Mouse (Mus musculus): Measurements from ENCODE around the gene Pde4d.

Pde4d gene

DNA sequence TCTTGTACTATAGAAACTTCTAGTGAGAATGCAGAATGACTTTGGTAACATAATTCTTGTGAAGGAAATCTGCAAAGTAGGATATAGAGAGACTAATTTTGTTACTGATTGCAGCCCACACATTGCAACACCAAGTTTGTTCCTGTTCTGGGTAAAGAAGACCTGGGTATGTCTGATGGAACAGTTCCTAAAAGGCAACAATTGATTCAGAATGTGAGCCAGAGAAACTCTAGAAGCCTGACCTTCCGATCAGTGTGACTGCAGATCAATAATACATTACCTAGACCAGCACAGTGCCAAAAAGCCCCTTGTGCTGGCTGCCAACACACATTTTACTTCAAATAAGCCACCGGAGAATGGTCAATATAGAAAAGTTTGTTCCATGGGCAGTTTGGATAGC is 930.4 kb downstream of the Pde4d start:
- DNase-seq (ENCODE audit: low read depth, low spot score): no peak

DNA sequence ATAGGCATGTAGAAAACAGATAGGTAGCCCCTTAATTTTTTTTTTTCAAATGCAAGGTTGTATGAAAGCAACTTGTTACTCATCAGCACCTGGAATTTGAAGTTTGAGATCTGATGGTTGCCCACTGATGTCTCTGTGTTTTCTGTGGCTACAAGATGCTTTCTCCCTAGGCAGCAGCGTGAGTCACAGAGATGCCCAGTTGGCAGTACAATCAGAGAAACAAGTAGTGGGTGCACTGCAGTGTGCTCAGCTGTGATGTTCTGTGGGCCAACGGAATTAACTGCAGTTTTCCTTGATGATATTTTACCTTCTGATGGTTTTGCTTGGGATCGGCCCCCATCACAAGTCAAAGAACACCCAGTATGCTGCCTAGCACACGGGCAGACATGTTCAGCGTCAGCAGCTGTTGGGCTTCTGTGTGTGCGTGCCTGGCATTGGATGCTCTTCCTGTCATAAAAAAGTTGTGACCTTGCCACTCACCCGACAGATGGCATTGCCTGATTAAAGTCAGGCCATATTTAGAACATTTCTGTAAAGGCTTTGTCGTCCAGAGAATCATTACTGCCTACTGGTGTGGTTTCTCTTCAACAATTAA is 939.0 kb downstream of the Pde4d start:
- no peak for DNase-seq (ENCODE audit: low read depth, low spot score)

DNA sequence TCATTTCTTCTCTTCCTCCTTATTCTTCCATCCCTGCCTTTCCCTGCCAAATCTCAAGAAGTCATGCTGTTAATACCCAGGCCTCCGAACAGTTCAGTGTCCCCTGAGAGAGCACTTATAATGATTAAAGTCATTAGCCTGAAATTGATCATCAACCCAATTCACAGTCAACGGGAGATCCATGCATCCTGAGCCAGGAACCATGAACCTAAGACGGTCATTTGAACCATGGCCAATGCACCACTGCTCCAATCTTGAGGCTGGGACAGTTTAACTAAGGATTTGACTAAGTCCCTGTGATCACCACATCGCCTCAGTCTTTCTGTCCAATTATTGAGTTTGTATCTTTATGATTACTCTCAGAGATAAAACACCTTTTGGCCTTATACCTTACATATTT is 952.6 kb downstream of the Pde4d start:
- DNase-seq (ENCODE audit: low read depth, low spot score): no peak

DNA sequence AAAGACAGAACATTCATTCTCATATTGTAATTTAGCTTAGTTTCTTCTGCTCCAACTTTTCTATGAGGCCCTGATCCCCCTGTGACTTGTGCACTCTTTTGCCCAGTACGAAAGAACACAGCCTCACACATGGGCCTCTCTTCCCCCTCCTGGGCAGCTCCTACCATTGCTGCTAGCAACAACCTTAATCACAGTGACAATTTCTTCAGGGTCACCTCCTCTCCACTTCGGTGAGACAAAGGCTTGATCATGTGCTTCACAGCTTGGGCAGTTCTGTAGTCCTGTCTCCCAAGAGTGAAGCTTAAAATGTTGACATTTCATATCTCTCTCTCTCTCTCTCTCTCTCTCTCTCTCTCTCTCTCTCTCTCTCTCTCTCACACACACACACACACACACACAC is 953.2 kb downstream of the Pde4d start:
- DNase-seq (ENCODE audit: low read depth, low spot score): no peak

DNA sequence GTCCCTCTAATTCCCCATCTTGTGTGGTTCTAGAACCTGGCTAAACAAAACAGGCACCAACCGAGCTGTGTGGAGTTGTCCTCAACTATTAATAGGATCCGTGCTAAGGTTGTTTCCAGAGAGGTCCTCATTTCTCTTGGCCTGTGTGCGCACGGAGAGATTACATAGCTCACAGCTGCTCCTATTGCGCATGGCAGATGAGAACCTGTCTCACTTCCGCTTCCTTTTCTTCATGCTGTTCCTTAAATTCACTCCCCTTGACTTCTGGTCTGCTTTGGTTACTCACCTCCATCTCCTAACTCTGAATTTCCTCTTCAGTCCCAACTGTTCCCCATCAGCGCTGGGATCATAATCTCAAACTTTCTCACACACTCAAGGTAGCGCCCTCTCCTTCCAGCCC is 956.6 kb downstream of the Pde4d start:
- DNase-seq (ENCODE audit: low read depth, low spot score): no peak

DNA sequence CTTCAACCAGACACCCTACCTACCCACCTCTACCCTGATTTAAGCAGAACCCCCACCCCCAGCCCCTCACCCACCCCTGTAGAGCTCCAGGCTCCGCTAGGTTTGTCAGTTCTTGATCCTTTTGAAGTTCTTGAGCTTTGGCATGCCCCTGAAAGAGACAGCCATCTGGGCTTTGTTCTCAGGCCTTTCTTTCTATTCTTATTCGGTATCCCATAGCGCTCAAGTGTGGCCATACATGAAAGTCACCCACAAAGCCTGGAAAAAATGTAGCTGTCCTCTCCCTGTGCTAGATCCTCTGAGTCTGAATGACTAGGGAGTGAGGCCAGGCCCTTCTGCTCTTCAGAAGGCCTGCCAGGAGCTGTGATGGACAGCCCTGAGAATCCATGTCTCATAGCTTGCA is 957.6 kb downstream of the Pde4d start:
- no peak for DNase-seq (ENCODE audit: low read depth, low spot score)

DNA sequence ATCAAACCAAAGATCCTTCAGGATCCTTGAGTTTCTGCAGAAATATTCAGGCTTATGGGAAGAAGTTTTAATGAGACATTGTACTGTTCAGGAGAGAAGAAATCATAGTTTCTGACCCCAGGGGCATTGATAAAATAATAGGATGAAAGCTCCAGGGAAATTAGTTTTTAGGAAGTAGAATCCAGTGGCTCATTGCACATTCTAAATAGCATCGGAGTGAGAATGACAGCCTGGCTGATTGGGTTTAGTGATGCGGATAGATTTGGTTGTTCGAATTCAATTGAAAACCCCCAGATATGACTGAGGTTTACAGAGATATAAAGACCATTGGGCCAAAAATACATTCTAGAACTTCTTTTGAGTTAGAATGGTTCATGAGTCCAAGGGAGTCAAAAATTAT is 970.7 kb downstream of the Pde4d start:
- no peak for DNase-seq (ENCODE audit: low read depth, low spot score)

DNA sequence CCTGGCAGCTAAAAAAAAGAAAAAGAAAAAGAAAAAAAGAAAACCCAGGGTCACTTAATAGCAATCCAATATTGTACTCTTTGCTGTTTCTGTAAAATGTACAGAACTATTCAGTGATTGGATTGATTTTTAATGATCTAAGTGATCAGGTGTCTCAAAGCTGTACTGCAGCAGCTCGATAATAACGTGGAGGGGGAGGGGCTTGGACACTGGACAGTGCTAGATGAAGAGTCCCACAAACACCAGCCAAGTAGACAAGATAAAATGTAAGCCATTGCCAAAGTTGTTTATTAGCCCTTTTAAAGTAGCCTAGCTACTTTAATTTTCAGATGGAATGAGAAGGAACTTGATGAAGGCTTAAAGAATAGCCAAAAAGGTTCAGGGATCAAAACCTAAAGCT is 975.2 kb downstream of the Pde4d start:
- DNase-seq (ENCODE audit: low read depth, low spot score): no peak

DNA sequence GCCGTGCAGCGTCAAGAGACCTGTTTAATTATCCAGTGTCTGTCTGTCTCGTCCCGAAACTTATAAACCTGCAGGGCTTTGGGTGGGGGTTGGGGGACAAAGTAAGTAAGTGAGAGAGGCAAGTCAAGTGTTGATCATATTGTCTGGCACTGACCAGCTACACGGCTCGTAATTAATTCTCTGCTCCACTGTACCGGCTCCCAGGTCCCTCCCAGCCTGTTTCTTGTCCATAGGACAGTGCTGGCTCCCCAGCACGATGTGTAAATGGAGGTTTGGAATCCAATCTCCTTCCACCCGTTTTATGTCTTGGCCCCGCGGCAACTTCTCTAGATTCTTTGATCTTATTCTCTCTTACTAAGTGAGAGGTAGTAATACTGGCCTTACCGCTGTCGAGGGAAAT is 975.8 kb downstream of the Pde4d start:
- DNase-seq (ENCODE audit: low read depth, low spot score): no peak

DNA sequence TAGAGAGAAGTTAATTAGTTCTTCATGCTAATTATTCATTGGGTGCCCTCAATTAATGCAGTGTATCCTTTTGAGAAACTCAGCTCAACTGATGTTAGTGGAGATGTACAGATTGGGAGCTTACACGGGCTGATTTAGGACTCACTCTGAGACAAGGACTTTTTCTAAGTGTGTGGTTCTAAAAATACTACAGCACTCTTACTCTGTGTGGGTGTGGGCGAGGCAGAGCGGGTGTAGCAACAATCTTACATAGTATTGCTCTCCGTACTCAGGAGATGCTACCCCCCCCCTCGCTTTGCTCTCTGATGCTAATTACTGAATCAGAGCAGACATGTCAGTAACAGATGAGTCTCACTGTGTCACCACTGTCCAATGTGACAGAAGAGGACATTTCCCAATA is 976.3 kb downstream of the Pde4d start:
- no peak for DNase-seq (ENCODE audit: low read depth, low spot score)

DNA sequence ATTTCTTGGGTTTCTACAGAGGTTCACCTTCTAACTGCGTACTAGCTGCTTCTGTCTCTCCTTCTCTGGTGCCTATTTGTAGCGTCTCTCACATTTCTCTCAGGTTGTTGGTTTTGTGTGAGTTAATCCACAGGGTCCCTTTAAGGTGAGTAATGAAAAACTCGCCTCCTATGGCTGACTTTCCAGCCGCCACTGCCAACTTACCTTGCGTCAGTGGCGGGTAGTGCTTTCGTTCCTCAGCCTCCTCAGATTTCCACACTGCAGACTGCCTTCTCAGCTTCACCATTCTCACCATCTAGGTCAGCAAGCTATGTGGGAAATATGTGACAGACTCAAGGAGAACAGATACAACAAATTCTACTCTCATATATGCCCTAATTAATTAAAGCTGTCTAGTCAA is 977.8 kb downstream of the Pde4d start:
- DNase-seq (ENCODE audit: low read depth, low spot score): no peak

DNA sequence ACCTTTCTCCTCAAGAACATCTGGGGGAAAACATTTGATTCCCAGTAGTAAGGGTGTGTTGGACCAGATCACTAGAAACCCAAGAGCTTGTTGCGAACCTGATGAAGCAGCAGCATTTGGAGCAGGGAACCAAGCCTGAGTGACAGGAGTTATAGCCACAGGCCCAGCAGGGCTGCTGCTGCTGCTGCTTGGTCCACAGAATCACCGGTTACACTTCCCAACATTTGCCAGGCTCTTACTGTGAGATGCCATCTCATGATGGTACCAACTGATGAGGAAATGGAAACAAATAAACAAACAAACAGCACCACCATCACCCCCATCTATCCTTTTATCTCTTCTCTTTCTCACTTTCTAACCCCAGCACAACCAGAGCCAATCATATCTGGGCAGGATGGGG is 979.8 kb downstream of the Pde4d start:
- no peak for DNase-seq (ENCODE audit: low read depth, low spot score)

DNA sequence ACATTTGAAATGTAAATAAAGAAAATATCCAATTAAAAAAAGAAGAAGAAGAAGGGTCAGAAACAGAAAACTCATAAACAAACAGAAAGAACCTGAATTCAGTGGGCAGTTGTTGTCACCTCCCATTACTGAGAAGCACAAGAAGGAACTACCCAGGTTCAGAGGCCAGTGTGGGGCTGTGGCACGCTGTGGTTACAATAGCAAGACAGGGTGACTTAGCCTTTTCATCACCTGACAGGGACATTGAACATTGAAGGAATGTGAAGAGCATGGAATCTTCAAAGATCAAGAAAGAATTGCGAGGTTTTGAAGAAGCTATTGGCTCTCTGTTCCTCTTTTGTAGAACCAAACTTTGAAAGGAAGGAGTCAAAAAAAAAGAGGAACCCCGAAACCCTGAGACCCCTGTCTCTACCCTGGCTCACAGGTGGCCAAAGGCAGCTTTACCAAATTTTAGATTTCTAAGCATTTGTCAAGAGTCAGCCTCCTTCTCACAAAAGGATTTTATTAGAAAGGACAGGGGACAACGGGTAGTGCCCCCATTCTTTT is 987.6 kb downstream of the Pde4d start:
- DNase-seq (ENCODE audit: low read depth, low spot score): no peak

DNA sequence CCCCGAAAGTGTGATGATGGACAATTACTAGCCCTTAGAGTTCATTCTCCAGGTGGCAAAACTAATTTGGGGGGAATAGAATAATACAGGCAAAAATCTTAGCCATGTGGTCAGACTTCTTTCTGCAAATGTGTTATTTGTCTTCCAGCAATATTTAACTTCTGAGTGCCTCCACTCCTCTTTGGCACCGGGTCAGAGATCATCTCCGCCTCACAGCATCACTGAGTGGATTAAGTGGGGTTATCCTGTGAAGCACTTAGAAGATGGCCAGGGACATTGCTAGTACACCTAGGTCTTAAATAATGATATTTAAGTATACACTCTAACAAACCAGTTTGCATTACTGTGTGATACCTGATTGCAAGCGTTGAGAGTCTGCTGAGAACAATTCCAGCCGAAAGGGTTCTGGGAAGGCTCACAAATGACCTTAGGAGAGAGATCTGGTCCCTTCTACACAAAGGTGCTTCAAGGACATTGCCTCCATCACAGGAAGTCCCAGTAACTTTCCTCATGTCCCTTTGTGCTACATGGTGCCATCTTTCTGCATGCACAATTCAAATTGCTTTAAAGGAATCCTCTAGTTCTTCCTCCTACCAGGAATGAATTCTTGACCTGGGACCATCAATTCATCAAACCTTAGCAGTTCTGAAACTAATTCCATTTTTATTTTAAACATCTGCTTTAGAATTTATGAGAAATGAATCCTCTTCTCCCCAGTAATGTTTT is 989.9 kb downstream of the Pde4d start:
- no peak for DNase-seq (ENCODE audit: low read depth, low spot score)

DNA sequence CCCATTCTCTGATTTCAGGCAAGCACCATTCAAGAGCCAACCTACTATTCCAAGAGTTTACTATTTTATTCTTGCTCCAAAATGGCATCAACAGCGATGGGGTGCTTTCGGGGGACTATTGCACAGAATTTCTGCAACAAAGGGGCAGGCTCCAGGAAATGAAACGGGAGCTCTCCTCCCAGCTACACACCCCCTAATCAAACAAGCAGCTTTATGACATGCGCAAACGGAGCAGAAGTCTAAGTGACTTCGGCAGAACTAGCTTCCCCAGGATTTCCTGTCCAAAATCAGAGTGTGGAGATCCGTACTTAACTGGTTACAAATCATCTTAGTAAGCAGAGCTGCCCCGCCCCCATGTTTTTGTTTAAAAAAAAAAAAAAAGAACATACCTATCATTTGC is 990.6 kb downstream of the Pde4d start:
- DNase-seq (ENCODE audit: low read depth, low spot score): peak; percentile 44

DNA sequence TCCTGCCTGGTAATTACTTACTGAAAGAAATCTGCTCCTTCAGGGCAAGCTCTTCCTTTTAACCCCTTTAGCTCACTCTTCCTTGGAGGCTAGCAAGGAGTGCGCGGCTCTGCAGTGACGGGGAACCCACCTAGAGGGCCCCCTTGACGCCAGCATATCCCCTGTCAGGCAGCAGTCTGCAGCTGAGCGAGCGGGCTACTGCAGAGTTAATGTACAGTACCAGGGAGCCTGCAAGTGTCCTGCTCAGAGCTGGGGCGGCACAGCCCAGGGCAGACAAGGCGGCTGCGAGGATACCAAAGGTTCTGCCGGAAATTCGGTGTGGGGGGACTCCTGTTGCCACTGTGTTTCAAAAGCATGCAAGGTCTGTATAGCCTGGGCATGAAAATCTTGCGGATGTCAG is 991.1 kb downstream of the Pde4d start:
- peak; percentile 38 for DNase-seq (ENCODE audit: low read depth, low spot score)

DNA sequence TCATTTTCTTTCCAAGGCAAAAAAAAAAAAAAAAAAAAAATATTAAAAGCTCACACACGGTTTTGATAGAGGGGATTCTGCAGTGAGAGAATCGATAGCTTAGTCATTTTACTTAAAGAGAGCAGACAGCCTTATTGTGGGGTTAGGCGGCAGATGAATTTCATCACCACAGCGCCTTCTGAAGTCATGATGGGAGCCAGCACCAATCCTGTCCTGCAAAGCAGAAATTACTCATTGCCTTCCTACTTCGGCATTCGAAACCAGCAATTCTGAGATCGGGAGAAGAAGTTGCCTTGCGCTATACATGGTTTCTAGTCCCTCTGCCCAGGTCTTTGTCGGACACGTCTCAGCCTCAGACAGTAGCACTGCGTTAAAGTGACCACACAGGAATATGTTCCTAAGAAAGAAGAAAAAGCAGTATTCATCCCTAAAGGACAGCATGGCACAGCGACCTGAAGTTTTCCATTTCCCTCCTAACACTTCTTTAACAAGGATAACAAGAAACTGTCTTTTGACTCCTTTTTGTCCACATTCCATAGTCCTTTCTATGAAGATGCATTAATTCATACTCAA is 991.7 kb downstream of the Pde4d start:
- no peak for DNase-seq (ENCODE audit: low read depth, low spot score)

DNA sequence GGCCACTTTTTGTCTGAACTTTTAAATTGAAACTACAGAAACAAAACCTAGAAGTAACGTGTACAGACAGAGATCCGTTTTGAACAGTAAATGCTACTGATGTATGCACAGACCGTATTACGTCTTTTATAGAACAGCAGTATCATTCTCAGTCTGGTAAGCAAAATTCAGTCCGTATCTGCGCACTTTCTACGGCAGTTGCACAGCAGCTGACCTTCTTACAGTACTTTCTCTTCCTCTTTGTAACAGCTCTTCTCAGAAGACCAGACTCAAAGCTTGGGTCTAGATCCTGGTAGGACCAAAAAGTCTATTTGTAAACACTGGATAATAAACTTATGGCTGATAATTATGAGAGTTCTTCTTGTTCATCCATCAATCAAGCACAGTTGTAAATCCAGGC is 996.4 kb downstream of the Pde4d start:
- no peak for DNase-seq (ENCODE audit: low read depth, low spot score)

DNA sequence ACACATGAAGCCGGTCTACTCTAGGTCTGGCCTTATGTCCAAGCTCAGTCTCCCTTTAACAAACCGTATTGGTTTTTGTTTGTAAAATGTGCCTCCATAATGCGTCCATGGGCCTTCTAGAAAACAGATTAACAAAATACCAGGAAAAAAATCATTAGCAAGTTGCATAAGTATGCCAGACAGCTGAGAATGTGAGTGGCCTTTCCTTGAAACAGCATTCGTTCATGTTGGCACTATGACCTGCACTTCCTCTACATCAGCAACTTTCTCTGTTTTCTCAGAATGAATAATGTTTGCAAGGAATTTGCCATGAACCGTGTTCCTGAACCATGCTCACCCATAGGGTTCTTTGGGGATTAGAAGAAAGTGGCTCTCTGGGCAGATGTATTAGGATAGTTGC is 998.4 kb downstream of the Pde4d start:
- DNase-seq (ENCODE audit: low read depth, low spot score): no peak

DNA sequence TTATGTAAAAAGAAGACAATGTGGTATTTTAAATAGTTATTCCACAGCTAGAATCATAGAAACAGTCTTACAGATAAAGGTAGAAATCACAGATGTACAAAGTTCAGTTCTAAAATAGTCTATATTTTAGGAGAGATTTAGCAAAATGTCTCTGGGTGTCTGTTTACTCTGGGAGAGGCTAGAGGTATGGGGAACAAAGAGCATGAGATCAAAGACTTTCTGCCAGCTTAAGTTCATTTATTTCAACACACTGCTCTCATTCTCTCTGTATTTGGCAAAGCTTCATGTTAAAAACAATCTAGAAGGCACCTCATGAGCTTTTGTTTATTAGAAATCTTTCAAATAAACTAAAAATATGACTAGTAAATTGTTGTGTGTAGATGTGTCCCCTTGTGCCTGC is 1024.6 kb downstream of the Pde4d start:
- DNase-seq (ENCODE audit: low read depth, low spot score): no peak

DNA sequence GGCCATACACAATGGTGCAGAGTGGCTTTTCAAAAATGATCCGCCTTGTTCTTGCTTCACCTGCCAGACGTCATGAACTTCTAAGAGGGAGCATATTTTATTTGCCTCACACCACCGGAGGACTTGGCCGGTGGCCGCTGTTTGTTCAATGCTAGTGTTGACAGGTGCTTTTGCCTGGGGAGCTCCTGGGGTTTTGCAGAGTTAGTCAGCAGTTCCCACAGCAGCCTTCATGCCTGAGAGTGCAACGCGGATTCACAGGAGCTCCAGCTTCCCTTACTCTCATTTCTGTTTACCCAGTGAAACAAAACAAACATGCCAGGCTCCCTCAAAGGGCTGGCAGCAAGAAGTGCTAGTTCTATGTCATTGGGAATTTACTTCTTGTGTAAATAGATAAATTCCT is 1031.7 kb downstream of the Pde4d start:
- no peak for DNase-seq (ENCODE audit: low read depth, low spot score)

DNA sequence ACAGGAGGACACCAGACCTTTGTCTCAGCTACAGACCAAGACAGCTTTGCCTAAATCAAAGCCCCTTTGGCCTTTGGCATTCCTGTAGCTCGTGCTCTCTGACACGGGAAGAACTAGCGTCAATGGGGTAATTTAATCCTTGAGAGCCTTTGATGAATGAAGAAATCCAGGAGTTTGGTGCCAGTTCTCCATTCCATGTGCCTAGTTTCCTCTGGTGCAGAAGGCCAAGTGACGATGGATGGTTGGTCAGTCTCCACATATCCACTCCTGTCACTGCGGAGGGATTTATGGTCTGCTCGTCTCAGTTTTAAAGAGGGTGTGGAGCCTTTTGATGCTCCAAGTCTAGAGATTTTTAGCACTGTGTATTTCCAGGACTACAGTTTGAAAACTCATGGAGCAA is 1036.4 kb downstream of the Pde4d start:
- DNase-seq (ENCODE audit: low read depth, low spot score): no peak

DNA sequence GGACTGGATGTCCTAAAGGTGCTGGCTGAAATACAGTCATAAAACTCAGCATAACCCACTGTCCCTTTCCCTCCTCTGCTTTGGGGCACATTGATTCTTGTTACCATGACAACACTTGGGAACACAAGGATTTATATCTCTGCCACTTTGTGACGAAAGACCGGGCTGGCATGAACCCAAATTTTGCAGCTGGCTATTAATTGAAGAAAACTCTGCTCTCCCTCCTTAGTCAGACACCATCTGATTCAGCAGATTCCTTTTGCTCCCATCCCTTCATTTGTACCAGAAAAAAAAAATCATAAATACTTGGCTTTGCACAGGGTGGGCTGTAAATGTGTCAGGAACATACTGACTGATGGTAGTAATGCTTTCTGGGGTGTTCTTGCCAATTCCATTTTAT is 1037.6 kb downstream of the Pde4d start:
- no peak for DNase-seq (ENCODE audit: low read depth, low spot score)
